Mouse (Mus musculus) heart, postnatal 0 days (tissue): Measurements from ENCODE around the gene Rnf126. TPM values are rescaled to one million over a fixed set of nuclear protein-coding genes. Genes with fewer than 3 reads are reported as not detected.

Experiments used
- ATAC-seq: fragments of 200-750 bp; cut with Nextera tagmentation; 2 replicates; pipeline ENCODE4 v1.8.0; 2017; ENCODE audit warnings: low read depth, moderate number of reproducible peaks, moderate library complexity; ENCODE audit not compliant: insufficient read depth
- DNase-seq: peaks from one replicate; pipeline ENCODE4 v3.0.0-alpha.2; 2016; ENCODE audit warnings: low spot score
- H3K27ac ChIP-seq: fragments of 300-500 bp; sonication (generic); 2 replicates; pipeline ENCODE4 v1.5.1; 2014; ENCODE audit warnings: low read depth, mild to moderate bottlenecking
- H3K27me3 ChIP-seq: fragments of 300-500 bp; sonication (generic); 2 replicates; pipeline ENCODE4 v1.6.1; 2014; ENCODE audit warnings: low read length, mixed read lengths; ENCODE audit not compliant: control insufficient read depth, insufficient read depth
- H3K36me3 ChIP-seq: fragments of 300-500 bp; sonication (generic); replicated peaks from 2 replicates; pipeline ENCODE4 v1.6.1; 2014; ENCODE audit warnings: low read length, mixed read lengths; ENCODE audit not compliant: control insufficient read depth, insufficient read depth
- H3K4me1 ChIP-seq: fragments of 300-500 bp; sonication (generic); 2 replicates; pipeline ENCODE4 v1.6.1; 2014; ENCODE audit warnings: antibody characterized with exemption; ENCODE audit not compliant: control insufficient read depth, insufficient read depth
- H3K4me2 ChIP-seq: fragments of 300-500 bp; sonication (generic); 2 replicates; pipeline ENCODE4 v1.6.1; 2014; ENCODE audit warnings: low read depth, mild to moderate bottlenecking, low read length, moderate library complexity
- H3K4me3 ChIP-seq: fragments of 300-500 bp; sonication (generic); 2 replicates; pipeline ENCODE4 v1.5.1; 2014; ENCODE audit warnings: low read depth, low read length
- H3K9ac ChIP-seq: fragments of 300-500 bp; sonication (generic); replicated peaks from 2 replicates; pipeline ENCODE4 v1.6.1; 2014; ENCODE audit warnings: low read depth, low read length, mixed read lengths
- H3K9me3 ChIP-seq: fragments of 300-500 bp; sonication (generic); replicated peaks from 2 replicates; pipeline ENCODE4 v1.6.1; 2016; ENCODE audit warnings: low read length; ENCODE audit not compliant: control insufficient read depth
- CTCF ChIP-seq: IDR thresholded peaks from 2 replicates; pipeline ENCODE4 v1.5.1; 2016; ENCODE audit warnings: antibody characterized with exemption, control low read depth, low read depth
- EP300 ChIP-seq: IDR thresholded peaks from 2 replicates; pipeline ENCODE4 v1.6.1; 2016; ENCODE audit warnings: antibody characterized with exemption, low read depth
- WGBS: fragments of 180-500 bp; shearing (Covaris S2); extraction: QIAGEN DNeasy Blood & Tissue Kit; methylation state at CpG from one replicate; pipeline ENCODE4 v1.1.7; 2014; 5-methylcytosine and 5-hydroxymethylcytosine counted together
- polyA plus RNA-seq: library from polyadenylated mRNA; unstranded; fragments of >200 nt; fragmentation: Nextera tagmentation; extraction: Ambion mirVana; gene quantifications from 2 replicates; pipeline ENCODE4 v1.2.1, GENCODE M21; 2015
- total RNA-seq: library from RNA; depleted of rRNA; stranded (reverse); fragments of >200 nt; gene quantifications from 2 replicates; pipeline ENCODE4 v1.2.3, GENCODE M21; 2014; ENCODE audit warnings: low replicate concordance

Rnf126 gene
- total and polyA plus RNA-seq, 2 experiments from 2014 or later = 37.6 to 38.6 TPM

DNA sequence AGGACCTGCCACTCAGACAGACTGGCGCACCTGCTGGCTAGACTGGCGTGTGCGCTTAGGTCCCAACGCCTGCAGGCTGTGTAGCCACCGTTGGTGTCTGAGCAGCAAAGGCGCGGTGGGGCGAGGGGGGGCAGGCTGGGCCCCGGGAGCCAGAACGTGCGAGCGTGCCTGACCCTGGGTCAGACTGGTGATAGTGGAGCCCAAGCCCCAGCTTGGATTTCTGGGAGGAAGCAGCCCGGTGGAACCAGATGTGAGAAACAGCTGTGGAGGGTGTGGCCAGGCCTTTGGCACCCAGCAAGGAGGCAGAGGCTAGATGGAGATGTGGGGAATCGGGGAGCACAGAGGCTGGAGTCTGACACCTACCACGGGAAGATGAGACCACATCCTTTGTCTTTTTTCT, 30.6 kb upstream of the Rnf126 start:
- H3K9me3 ChIP-seq = no peaks in the 10 kb centered on the region
- no peak overlapping the region for H3K27ac ChIP-seq
- 0 out of 2 replicates have a peak overlapping the region, but pooled peaks have one; percentile 30 for H3K4me2 ChIP-seq
- H3K36me3 ChIP-seq = no peaks in the 10 kb centered on the region
- ATAC-seq (no peak), DNase-seq (no peak)
- H3K4me3 ChIP-seq = no peak overlapping the region
- H3K9ac ChIP-seq = no peak overlapping the region
- peaks cover 16% of the 10 kb centered on the region for H3K4me1 ChIP-seq
- WGBS = 32% methylated on average over 15 of the region's 15 CpGs
- TF ChIP-seq CTCF (no peak), EP300 (no peak)
- no peaks in the 10 kb centered on the region for H3K27me3 ChIP-seq

DNA sequence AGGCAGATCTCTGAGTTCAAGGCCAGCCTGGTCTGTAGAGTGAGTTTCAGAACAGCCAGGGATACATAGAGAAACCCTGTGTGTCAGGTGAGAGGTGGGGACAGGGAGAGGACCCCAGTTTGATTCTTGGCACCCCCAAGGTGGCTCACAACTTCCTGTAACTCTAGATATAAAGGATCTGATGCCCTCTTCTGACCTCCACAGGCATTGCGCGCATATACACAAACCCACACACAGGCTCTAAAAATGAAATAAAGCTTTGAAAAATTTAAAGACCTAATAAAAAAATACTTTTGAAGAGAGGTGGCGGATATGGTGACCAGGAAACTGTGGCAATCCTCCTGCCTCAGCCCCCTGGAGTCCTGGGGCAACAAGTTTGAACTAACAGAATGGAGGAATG, 29.2 kb upstream of the Rnf126 start:
- Histone ChIP-seq H3K36me3 (no peaks in the 10 kb centered on the region), H3K4me1 (peaks cover 8% of the 10 kb centered on the region), H3K9me3 (no peaks in the 10 kb centered on the region), H3K4me2 (no peak overlapping the region), H3K9ac (no peak overlapping the region), H3K4me3 (no peak overlapping the region), H3K27me3 (no peaks in the 10 kb centered on the region), H3K27ac (no peak overlapping the region)
- DNase-seq = no peak
- no peak for TF ChIP-seq CTCF
- TF ChIP-seq EP300 = no peak
- ATAC-seq = no peak
- WGBS = 91% methylated on average over 3 of the region's 3 CpGs

DNA sequence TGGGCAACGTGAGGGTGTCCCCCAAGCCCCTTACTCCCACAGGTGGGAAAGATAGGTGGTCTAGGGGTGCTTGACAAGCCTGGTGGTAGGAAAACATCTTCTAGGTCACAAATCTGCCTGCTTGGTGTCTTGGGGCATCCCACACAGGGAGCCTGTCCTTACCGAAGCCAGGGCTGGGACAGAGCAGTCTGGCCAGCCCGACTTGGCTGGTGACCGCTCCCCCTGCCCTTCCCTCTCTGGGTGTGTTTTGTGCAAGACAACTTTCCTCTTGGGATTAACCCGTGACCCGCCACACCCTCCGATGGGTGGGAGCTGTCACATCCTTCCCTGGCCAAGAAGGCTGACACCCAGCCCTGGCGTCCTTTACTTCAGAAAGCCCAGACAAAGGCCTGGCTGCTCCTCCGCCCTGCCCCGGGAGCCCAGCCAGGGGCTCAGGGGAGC, 27.8 kb upstream of the Rnf126 start:
- ATAC-seq (peak; percentile 75), DNase-seq (no peak)
- H3K9me3 ChIP-seq = no peaks in the 10 kb centered on the region
- H3K36me3 ChIP-seq = no peaks in the 10 kb centered on the region
- peak overlapping the region; percentile 81 for H3K9ac ChIP-seq
- H3K4me1 ChIP-seq = peaks cover 8% of the 10 kb centered on the region
- TF ChIP-seq CTCF (no peak), EP300 (peak; percentile 63)
- WGBS = 18% methylated on average over 10 of the region's 10 CpGs
- H3K27ac ChIP-seq = peak overlapping the region; percentile 83
- H3K27me3 ChIP-seq = no peaks in the 10 kb centered on the region
- H3K4me3 ChIP-seq = peak overlapping the region; percentile 85
- peak overlapping the region; percentile 93 for H3K4me2 ChIP-seq

DNA sequence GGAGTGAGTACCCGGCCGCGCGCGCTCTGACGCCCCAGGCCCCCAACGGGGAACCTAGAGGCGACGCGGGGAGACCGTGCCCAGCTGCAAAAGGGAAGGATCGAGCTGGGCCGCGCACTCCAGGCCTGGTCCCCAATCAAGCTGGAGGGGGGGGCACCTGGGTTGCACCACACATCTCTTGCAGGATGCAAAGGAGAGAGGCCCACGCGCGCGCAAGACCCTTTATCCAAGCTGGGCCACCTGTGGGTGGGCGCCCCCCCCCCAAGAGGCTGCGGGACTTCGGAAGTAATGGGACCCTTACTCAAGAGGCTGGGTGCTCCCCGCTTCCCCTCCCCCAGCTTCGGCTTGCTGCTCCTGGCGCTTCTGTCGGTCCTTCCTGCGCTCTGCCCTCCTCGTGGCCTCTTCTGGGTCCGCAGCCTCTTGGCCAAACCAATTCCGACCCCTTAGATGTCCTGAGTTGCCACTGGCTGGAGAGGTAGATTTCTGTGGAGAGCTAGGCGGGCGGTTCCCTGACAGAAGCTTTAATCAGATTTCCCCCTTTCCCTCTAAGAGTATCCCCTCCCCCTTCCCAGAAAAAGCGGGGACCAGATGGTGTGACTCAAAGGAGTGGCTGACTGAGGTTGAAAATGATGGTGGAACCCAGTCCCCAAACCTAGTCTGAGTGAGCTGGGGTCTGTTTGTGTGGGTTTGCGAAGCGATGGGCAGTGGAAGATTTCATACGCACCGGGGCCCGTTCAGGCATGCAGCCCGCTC, 27.2 kb upstream of the Rnf126 start:
- DNase-seq = no peak
- H3K27me3 ChIP-seq = no peaks in the 10 kb centered on the region
- H3K4me3 ChIP-seq = peak overlapping the region; percentile 85
- peak; percentile 15; the same call in 1 of the 2 replicates for ATAC-seq
- H3K9me3 ChIP-seq = no peaks in the 10 kb centered on the region
- TF ChIP-seq CTCF = no peak
- TF ChIP-seq EP300 = no peak
- 6% methylated on average over 37 of the region's 38 CpGs for WGBS
- peak overlapping the region; percentile 83 for H3K27ac ChIP-seq
- no peaks in the 10 kb centered on the region for H3K36me3 ChIP-seq
- H3K9ac ChIP-seq = peak overlapping the region; percentile 81
- peak overlapping the region; percentile 93 for H3K4me2 ChIP-seq
- peaks cover 8% of the 10 kb centered on the region for H3K4me1 ChIP-seq

DNA sequence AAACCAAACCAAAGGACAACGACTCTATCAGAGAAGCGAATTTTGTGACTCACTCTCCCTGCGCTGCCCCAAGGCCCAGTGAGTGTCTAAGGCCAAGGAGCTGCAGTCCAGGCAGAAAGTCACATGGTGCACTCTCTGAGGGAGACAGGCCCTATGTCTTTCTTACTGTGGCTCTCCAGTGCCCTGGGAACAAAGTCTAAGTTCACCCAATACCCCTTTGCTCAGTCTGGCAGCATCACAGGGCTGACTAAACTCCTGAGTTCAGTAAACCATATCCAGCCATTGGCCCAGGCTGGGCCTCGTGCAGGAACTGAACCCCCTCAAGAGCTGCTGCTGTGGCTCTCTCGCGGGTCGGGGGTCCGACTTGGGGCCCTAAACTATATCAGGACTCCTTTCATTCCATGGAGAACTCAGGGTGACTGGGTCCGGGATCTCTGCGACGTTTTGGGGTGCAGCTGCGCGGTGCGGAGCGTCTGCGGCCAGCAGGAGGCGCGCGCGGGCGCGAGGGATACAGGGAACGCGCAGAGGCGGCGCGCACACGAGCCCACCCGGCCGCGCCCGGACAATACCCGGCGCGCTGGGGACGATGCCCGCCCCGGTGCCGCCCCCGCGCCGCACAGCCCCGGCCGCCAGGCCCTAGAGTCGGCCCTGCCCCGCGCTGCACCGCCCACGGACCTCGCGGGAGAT, 26.4 kb upstream of the Rnf126 start, which contains the start of gene Palm:
Palm (plus strand) TSS at position 522 of the 687 bp plus-strand sequence.
- H3K9me3 ChIP-seq = no peaks in the 10 kb centered on the region
- H3K4me1 ChIP-seq = peaks cover 8% of the 10 kb centered on the region
- H3K4me3 ChIP-seq = peak within 1 kb of the TSS; percentile 85
- H3K4me2 ChIP-seq = peak within 1 kb of the TSS; percentile 93
- 5% methylated on average over 46 of the region's 51 CpGs for WGBS
- DNase-seq (no peak), ATAC-seq (peak; percentile 59)
- TF ChIP-seq CTCF = peak; percentile 66
- no peak for TF ChIP-seq EP300
- H3K9ac ChIP-seq = peak within 1 kb of the TSS; percentile 81
- H3K36me3 ChIP-seq = no peaks in the 10 kb centered on the region
- peak within 1 kb of the TSS; percentile 83 for H3K27ac ChIP-seq
- no peaks in the 10 kb centered on the region for H3K27me3 ChIP-seq
